Mouse (Mus musculus): ENCODE data around the gene Hist1h4n. TPM values are rescaled to one million over a fixed set of nuclear protein-coding genes. Genes with fewer than 3 reads are reported as not detected.
A peak's percentile ranks its signal among the peaks of the same experiment; 100 is the strongest.
"Not testable (repeated sequence)": the region's sequence is repeated elsewhere in the genome, so short reads cannot be mapped to it uniquely, and the experiment has no call there.

Gene Hist1h4n
- polyA plus RNA-seq, 1 experiment from 2014 or later: 22.4 TPM

GRCm38 (mm10) chr13:21786189-21786898 lies 45.7 kb downstream of the Hist1h4n start:
- H3K9ac ChIP-seq (ENCODE audit: low read length): peak overlapping the region; percentile 64
- H3K4me3 ChIP-seq (ENCODE audit: low read length): peak overlapping the region; percentile 47
- no peaks in the 10 kb centered on the region for H3K9me3 ChIP-seq (ENCODE audit: control insufficient read depth, low read length)
- H3K27ac ChIP-seq (ENCODE audit: low read length): peak overlapping the region; percentile 91
- H3K27me3 ChIP-seq (ENCODE audit: control insufficient read depth, insufficient read depth, low read depth, low read length): no peaks in the 10 kb centered on the region
- ATAC-seq (ENCODE audit: low read depth): no peak
- H3K4me2 ChIP-seq (ENCODE audit: low read depth, low read length): peak overlapping the region; percentile 62
- H3K4me1 ChIP-seq (replicated peaks; ENCODE audit: control insufficient read depth, insufficient read depth, low read length): peaks cover 33% of the 10 kb centered on the region
- H3K36me3 ChIP-seq (ENCODE audit: control insufficient read depth, insufficient read depth, low read length): no peaks in the 10 kb centered on the region
- 1% methylated on average over 8 of the region's 8 CpGs for WGBS

- 29% methylated on average over 6 of the region's 6 CpGs for WGBS
- peak overlapping the region; percentile 94 for H3K27ac ChIP-seq (ENCODE audit: low read length)
- no peak for ATAC-seq (ENCODE audit: low read depth)
- peak overlapping the region; percentile 41; the same call in 1 of the 2 replicates for H3K4me3 ChIP-seq (ENCODE audit: low read length)
- H3K9me3 ChIP-seq (ENCODE audit: control insufficient read depth, low read length): no peaks in the 10 kb centered on the region
- H3K36me3 ChIP-seq (ENCODE audit: control insufficient read depth, insufficient read depth, low read length): no peaks in the 10 kb centered on the region
- H3K9ac ChIP-seq (ENCODE audit: low read length): peak overlapping the region; percentile 61
- H3K4me2 ChIP-seq (ENCODE audit: low read depth, low read length): peak overlapping the region; percentile 66
- H3K4me1 ChIP-seq (replicated peaks; ENCODE audit: control insufficient read depth, insufficient read depth, low read length): peaks cover 32% of the 10 kb centered on the region
- H3K27me3 ChIP-seq (ENCODE audit: control insufficient read depth, insufficient read depth, low read depth, low read length): no peaks in the 10 kb centered on the region
These were observed 47.7 kb downstream of the Hist1h4n start for GRCm38 (mm10) chr13:21784311-21784710.

DNA sequence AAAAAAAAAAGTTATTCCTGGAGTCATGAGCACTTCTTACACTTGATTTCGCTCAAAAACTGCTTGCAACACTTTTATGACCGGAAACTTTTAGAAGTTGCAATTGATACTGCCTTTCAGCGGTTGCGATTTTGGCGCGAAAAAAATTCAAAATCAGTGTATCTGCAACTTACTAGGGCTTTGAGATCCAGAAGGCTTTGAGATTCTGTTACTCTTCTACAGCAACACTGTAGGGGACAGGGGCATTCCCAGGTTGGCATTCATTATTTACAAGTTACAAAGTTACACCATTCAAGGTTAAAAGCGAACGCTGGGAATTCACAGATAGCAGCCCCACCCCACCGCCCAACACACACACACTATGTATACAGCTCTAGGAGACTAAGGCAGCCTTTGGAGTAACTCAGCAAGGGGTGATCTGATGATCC lies 48.2 kb downstream of the Hist1h4n start:
- H3K36me3 ChIP-seq (ENCODE audit: control insufficient read depth, insufficient read depth, low read length): no peaks in the 10 kb centered on the region
- H3K9ac ChIP-seq (ENCODE audit: low read length): peak overlapping the region; percentile 61
- no peak for ATAC-seq (ENCODE audit: low read depth)
- H3K27ac ChIP-seq (ENCODE audit: low read length): peak overlapping the region; percentile 94
- peak overlapping the region; percentile 41 for H3K4me3 ChIP-seq (ENCODE audit: low read length)
- whole genome bisulfite sequencing: 1% methylated on average over 9 of the region's 9 CpGs
- peak overlapping the region; percentile 66 for H3K4me2 ChIP-seq (ENCODE audit: low read depth, low read length)
- H3K27me3 ChIP-seq (ENCODE audit: control insufficient read depth, insufficient read depth, low read depth, low read length): no peaks in the 10 kb centered on the region
- H3K4me1 ChIP-seq (replicated peaks; ENCODE audit: control insufficient read depth, insufficient read depth, low read length): peaks cover 32% of the 10 kb centered on the region
- no peaks in the 10 kb centered on the region for H3K9me3 ChIP-seq (ENCODE audit: control insufficient read depth, low read length)

GRCm38 (mm10) chr13:21783255-21783617 lies 48.8 kb downstream of the Hist1h4n start, which contains the start of gene Hist1h3i:
TSS of gene Hist1h3i (minus strand) at chr13:21783370.
- H3K9ac ChIP-seq (ENCODE audit: low read length): peak within 1 kb of the TSS; percentile 61
- peak within 1 kb of the TSS; percentile 69 for H3K4me2 ChIP-seq (ENCODE audit: low read depth, low read length)
- H3K9me3 ChIP-seq (ENCODE audit: control insufficient read depth, low read length): no peaks in the 10 kb centered on the region
- no peaks in the 10 kb centered on the region for H3K27me3 ChIP-seq (ENCODE audit: control insufficient read depth, insufficient read depth, low read depth, low read length)
- ATAC-seq (ENCODE audit: low read depth): peak; percentile 69
- WGBS: under 1% methylated on average over 11 of the region's 20 CpGs
- peak within 1 kb of the TSS; percentile 94 for H3K27ac ChIP-seq (ENCODE audit: low read length)
- H3K36me3 ChIP-seq (ENCODE audit: control insufficient read depth, insufficient read depth, low read length): no peaks in the 10 kb centered on the region
- H3K4me1 ChIP-seq (replicated peaks; ENCODE audit: control insufficient read depth, insufficient read depth, low read length): peaks cover 32% of the 10 kb centered on the region
- H3K4me3 ChIP-seq (ENCODE audit: low read length): peak within 1 kb of the TSS; percentile 41

DNA sequence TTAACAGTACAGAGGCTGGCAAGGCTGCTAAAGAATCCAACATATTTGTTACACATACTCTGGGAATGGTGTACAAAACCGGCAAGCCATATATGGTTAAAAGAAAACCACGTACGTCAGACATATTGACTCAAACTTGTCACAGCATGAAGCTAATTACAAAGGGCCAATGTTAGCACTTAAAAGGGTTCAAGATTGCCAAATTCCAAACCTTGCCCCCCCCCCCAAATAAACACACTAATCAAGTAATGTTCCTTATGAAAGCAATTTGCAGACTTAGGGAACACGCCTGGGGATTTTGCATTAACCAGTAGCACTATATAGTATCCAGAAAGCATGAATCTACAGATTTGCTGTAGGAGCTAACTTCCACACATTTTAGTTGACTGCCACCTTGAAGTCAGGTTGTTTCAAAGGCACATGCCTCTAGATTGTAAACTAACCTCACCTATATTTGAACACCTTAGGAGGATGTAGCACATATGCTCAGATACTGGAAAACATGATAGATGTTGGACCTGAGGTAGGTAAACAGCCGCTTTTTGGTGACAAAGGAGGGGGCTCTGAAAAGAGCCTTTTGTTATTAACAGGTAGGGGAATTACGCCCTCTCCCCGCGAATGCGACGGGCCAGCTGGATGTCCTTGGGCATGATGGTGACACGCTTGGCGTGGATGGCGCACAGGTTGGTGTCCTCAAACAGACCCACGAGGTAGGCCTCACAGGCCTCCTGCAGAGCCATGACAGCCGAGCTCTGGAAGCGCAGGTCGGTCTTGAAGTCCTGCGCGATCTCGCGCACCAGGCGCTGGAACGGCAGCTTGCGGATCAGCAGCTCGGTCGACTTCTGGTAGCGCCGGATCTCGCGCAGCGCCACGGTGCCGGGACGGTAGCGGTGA lies 49.4 kb downstream of the Hist1h4n start:
- ATAC-seq (ENCODE audit: low read depth); H3K9me3 ChIP-seq (ENCODE audit: control insufficient read depth, low read length); H3K27me3 ChIP-seq (ENCODE audit: control insufficient read depth, insufficient read depth, low read depth, low read length); H3K36me3 ChIP-seq (ENCODE audit: control insufficient read depth, insufficient read depth, low read length): not testable (repeated sequence)
- peak overlapping the region; percentile 94 for H3K27ac ChIP-seq (ENCODE audit: low read length)
- peak overlapping the region; percentile 41 for H3K4me3 ChIP-seq (ENCODE audit: low read length)
- peak overlapping the region; percentile 69 for H3K4me2 ChIP-seq (ENCODE audit: low read depth, low read length)
- H3K9ac ChIP-seq (ENCODE audit: low read length): peak overlapping the region; percentile 60
- 1% methylated on average over 16 of the region's 35 CpGs for WGBS
- peaks cover 31% of the 10 kb centered on the region for H3K4me1 ChIP-seq (replicated peaks; ENCODE audit: control insufficient read depth, insufficient read depth, low read length)

Small RNA genes within 50 kb of the gene (microRNA-seq; reads per million reads assigned to microRNA genes)
- not detected for gene Gm19658
- not detected for gene Gm44346
- gene Gm44466: not detected

Other genes with a start within 250 kb of the Hist1h4n start
- gene Olfr1362, start 218.2 kb downstream of the Hist1h4n start, polyA plus RNA-seq (2015; fragmentation: Nextera tagmentation; extraction: Ambion mirVana): not detected in 2 replicates
- gene Olfr11, start 189.7 kb downstream of the Hist1h4n start, polyA plus RNA-seq (2015; fragmentation: Nextera tagmentation; extraction: Ambion mirVana): not detected in 2 replicates
- not detected in 2 replicates for gene Olfr1361, start 168.8 kb downstream of the Hist1h4n start, polyA plus RNA-seq (2015; fragmentation: Nextera tagmentation; extraction: Ambion mirVana)
- gene Olfr1360, start 154.8 kb downstream of the Hist1h4n start, polyA plus RNA-seq (2015; fragmentation: Nextera tagmentation; extraction: Ambion mirVana): not detected in 2 replicates
- not detected in 2 replicates for gene Olfr1359, start 134.1 kb downstream of the Hist1h4n start, polyA plus RNA-seq (2015; fragmentation: Nextera tagmentation; extraction: Ambion mirVana)
- 3.4 and 4.5 TPM in 2 replicates for gene Hist1h2bl, start 116.1 kb downstream of the Hist1h4n start, polyA plus RNA-seq (2015; fragmentation: Nextera tagmentation; extraction: Ambion mirVana)
- gene Hist1h2ai, start 115.8 kb downstream of the Hist1h4n start, polyA plus RNA-seq (2015; fragmentation: Nextera tagmentation; extraction: Ambion mirVana): 33.0 and 45.8 TPM in 2 replicates
- 13.5 and 20.4 TPM in 2 replicates for gene Hist1h3h, start 114.5 kb downstream of the Hist1h4n start, polyA plus RNA-seq (2015; fragmentation: Nextera tagmentation; extraction: Ambion mirVana)
- gene Hist1h2bm, start 110.2 kb downstream of the Hist1h4n start, polyA plus RNA-seq (2015; fragmentation: Nextera tagmentation; extraction: Ambion mirVana): 4.9 and 5.8 TPM in 2 replicates
- gene Hist1h4j, start 97.1 kb downstream of the Hist1h4n start, polyA plus RNA-seq (2015; fragmentation: Nextera tagmentation; extraction: Ambion mirVana): 1.3 and 1.4 TPM in 2 replicates
- 2.0 and 5.4 TPM in 2 replicates for gene Hist1h4k, start 81.7 kb downstream of the Hist1h4n start, polyA plus RNA-seq (2015; fragmentation: Nextera tagmentation; extraction: Ambion mirVana)
- gene Hist1h2ak, start 78.4 kb downstream of the Hist1h4n start, polyA plus RNA-seq (2015; fragmentation: Nextera tagmentation; extraction: Ambion mirVana): 31.5 and 35.8 TPM in 2 replicates
- 5.8 and 7.8 TPM in 2 replicates for gene Hist1h2bn, start 78.1 kb downstream of the Hist1h4n start, polyA plus RNA-seq (2015; fragmentation: Nextera tagmentation; extraction: Ambion mirVana)
- gene Hist1h1b, start 51.6 kb downstream of the Hist1h4n start, polyA plus RNA-seq (2015; fragmentation: Nextera tagmentation; extraction: Ambion mirVana): 23.4 and 24.2 TPM in 2 replicates
- 103 and 124 TPM in 2 replicates for gene Hist1h3i, start 48.8 kb downstream of the Hist1h4n start, polyA plus RNA-seq (2015; fragmentation: Nextera tagmentation; extraction: Ambion mirVana)
- 1.8 and 5.1 TPM in 2 replicates for gene Hist1h2an, start 45.0 kb downstream of the Hist1h4n start, polyA plus RNA-seq (2015; fragmentation: Nextera tagmentation; extraction: Ambion mirVana)
- 1.0 and 1.2 TPM in 2 replicates for gene Hist1h2bp, start 44.7 kb downstream of the Hist1h4n start, polyA plus RNA-seq (2015; fragmentation: Nextera tagmentation; extraction: Ambion mirVana)
- gene Hist1h2bq, start 22.0 kb downstream of the Hist1h4n start, polyA plus RNA-seq (2015; fragmentation: Nextera tagmentation; extraction: Ambion mirVana): 24.2 and 25.0 TPM in 2 replicates
- 3.4 TPM in 1 of 2 replicates, not detected in the other for gene Hist1h2ao, start 21.7 kb downstream of the Hist1h4n start, polyA plus RNA-seq (2015; fragmentation: Nextera tagmentation; extraction: Ambion mirVana)
- not detected in 2 replicates for gene Hist1h4m, start 20.4 kb downstream of the Hist1h4n start, polyA plus RNA-seq (2015; fragmentation: Nextera tagmentation; extraction: Ambion mirVana)
- 3,144 and 3,910 TPM in 2 replicates for gene Hist1h2ap, start 1.3 kb upstream of the Hist1h4n start, polyA plus RNA-seq (2015; fragmentation: Nextera tagmentation; extraction: Ambion mirVana)
- 26.3 and 29.0 TPM in 2 replicates for gene Hist1h2br, start 1.5 kb upstream of the Hist1h4n start, polyA plus RNA-seq (2015; fragmentation: Nextera tagmentation; extraction: Ambion mirVana)
- gene Zfp184, start 112.9 kb upstream of the Hist1h4n start, polyA plus RNA-seq (2015; fragmentation: Nextera tagmentation; extraction: Ambion mirVana): 7.9 and 12.5 TPM in 2 replicates
- 0.16 and 0.18 TPM in 2 replicates for gene Pom121l2, start 149.0 kb upstream of the Hist1h4n start, polyA plus RNA-seq (2015; fragmentation: Nextera tagmentation; extraction: Ambion mirVana)
- 10.0 and 26.0 TPM in 2 replicates for gene Prss16, start 177.5 kb upstream of the Hist1h4n start, polyA plus RNA-seq (2015; fragmentation: Nextera tagmentation; extraction: Ambion mirVana)
- gene Hist1h2ah, start 203.4 kb upstream of the Hist1h4n start, polyA plus RNA-seq (2015; fragmentation: Nextera tagmentation; extraction: Ambion mirVana): 2.3 and 15.3 TPM in 2 replicates
- 6.6 and 7.3 TPM in 2 replicates for gene Hist1h2bk, start 203.7 kb upstream of the Hist1h4n start, polyA plus RNA-seq (2015; fragmentation: Nextera tagmentation; extraction: Ambion mirVana)
- 23.6 and 24.3 TPM in 2 replicates for gene Hist1h4i, start 209.2 kb upstream of the Hist1h4n start, polyA plus RNA-seq (2015; fragmentation: Nextera tagmentation; extraction: Ambion mirVana)
- gene Hist1h2ag, start 210.7 kb upstream of the Hist1h4n start, polyA plus RNA-seq (2015; fragmentation: Nextera tagmentation; extraction: Ambion mirVana): 36.8 and 53.7 TPM in 2 replicates
- gene Hist1h2bj, start 211.0 kb upstream of the Hist1h4n start, polyA plus RNA-seq (2015; fragmentation: Nextera tagmentation; extraction: Ambion mirVana): 12.9 and 16.4 TPM in 2 replicates

Data from lung, embryonic 16.5 days (tissue).